Mouse (Mus musculus) liver (tissue): ENCODE measurements at regions not wholly inside any gene's neighbourhood (a gene's known extent, or its start where the extent isn't known, plus 50 kb on each side); places are given as distances from the start of the nearest gene placed in this dataset.

Experiments used
- DNase-seq: peaks from one replicate; pipeline ENCODE4 v3.0.0-alpha.2; 2020; ENCODE audit warnings: mixed read lengths

DNA sequence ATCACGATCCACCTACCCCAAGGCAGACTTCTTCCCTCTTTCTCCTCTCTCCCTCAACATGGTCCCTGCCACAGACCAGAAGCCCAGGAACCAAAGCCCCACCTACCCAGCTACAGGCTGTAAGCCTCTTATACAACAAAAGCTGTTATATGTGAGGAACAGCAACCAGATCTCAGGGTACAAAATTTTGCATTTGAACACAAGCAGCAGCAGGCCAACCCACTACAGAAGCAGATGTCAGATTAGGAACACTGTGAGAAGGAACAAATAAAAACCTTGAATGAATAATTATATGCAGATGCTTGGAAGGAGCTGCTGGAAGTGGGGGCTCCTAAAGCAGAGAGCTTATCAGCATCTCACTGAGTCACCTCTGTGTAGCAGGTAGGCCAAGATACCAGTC, 444.8 kb downstream of the Tox3 start:
- no peak for DNase-seq

DNA sequence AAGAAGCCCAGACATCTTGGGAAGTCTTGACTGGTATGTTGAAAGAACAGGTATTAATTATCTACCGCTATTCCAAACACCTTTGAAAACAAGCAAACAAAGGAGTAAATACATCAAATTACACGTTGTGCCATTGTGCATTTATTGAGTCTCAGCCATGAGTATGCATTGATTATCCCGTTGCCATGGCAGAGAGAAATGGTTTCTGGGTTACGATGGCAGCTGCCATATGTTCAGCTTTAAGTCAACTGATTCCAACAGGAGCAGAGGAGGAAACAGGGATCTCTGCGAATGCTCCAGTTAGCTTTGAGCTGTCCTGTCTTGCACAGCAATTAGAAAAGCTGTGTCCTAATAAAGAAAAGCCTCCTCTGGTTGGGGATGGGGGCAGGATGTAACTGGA, 475.4 kb downstream of the Tox3 start:
- DNase-seq = no peak

DNA sequence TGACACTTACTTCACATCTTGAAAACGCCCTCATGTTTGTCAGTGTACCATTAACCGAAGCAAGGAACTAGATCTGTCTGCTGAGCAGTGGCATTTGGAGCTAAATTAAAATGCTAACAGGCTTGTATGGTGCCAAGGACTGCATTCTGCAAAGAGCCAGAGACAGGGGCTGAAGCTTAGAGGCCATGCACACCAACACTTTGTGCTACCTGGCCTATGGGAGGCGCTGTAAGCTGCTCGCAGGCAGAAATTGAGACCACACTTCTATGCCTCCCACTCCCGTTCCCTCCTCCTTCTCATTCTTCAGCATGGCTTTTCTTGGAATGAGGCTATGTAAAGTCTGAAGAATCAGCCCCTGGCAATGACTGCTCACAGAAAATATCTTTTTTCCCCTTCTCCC, 476.2 kb downstream of the Tox3 start:
- DNase-seq = no peak

DNA sequence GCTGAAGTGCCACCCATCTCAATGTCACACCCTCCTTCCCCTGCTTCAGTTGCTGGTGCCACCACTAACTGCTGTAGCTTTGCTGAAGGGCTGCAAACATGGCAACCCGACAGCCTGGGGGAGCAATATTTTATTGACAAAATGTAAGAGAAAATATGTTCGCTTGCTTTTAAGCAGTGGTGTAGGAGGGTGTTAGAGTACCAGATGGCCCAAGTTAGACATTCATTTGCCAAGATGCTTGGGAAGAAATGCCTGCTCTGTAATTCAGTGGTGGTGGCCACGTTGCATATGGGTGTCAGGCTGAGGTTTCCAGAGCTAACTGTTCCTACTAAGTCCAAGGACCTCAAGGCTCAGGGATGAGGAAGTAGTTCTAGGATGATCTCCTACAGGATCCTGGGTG, 488.3 kb downstream of the Tox3 start:
- no peak for DNase-seq

DNA sequence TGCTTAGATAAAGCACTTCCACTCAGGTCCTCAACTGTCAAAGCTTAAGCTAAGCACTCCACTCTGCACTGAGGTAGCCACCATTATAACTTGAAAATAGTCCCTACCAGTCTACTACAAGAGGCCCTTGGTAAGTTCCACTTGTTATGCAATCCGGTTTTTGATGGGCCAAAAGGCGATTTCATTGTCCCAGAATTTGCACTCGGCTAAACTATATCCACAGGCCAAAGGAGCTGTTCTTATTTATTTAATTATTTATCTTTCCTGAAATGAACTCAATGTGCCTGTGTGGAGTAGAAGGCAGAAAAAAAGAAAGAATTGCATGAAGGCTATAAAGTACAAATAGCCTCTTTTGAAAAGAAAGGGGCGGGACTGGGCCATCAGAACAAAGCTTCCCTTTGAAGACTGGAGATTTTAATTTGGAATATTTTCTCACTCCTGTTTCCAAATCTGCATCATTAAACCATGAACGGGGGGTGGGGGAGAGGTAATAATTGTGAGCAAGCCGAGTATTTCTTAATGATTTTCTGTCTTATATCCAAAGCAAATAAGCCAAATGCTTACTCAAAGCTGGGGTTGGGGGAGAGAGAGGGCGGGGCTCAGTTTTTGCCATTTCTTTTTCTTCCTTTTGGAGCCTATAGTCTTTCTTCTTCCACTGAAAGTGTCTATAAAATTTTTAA, 489.3 kb downstream of the Tox3 start:
- DNase-seq = no peak

DNA sequence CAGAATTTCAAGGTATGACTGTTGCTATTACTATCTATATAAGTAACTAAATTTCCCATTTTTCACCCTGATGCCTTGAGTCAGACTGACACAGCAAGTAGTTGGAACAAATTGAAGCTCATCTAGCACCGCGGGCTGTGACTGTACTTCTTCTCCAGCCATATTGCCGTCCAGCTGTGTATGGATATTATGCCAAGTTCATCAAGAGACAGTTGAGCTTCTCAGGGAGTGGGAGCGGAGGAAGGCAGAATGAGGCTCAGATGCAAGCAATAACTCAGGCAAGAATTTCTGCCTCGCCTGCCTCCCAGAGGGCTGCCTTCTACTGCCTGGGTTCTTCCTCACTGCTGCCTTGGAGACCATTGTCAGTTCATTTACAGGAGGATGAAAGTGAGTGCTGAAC, 492.6 kb downstream of the Tox3 start:
- DNase-seq = no peak

DNA sequence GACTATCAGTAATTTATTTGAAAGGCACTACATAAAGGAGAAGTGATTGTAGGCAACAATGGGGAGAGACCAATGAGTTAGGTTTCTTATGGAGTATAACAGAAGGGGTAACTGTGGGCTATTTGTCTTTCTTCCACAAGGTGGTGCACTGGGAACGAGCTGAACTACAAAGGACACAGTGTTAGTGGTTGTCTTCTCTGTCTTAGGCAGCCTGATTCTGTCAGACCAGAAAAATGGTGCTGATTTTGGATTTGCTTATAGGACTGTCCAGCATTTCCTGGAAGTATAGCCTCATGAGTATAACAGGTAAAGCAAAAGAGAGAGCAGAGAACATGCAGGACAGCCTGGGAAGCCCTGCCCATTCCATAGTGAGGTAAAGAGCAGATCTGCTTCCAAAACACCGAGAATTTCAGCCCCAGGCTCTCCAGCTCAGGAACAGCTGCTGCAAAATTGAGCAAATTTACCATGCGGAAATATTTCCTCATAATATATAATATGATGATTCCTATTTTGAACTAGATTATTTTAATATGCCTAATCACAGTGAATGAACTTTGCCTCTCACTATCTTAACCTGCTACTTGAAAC, 497.8 kb downstream of the Tox3 start:
- DNase-seq = peak; percentile 4

DNA sequence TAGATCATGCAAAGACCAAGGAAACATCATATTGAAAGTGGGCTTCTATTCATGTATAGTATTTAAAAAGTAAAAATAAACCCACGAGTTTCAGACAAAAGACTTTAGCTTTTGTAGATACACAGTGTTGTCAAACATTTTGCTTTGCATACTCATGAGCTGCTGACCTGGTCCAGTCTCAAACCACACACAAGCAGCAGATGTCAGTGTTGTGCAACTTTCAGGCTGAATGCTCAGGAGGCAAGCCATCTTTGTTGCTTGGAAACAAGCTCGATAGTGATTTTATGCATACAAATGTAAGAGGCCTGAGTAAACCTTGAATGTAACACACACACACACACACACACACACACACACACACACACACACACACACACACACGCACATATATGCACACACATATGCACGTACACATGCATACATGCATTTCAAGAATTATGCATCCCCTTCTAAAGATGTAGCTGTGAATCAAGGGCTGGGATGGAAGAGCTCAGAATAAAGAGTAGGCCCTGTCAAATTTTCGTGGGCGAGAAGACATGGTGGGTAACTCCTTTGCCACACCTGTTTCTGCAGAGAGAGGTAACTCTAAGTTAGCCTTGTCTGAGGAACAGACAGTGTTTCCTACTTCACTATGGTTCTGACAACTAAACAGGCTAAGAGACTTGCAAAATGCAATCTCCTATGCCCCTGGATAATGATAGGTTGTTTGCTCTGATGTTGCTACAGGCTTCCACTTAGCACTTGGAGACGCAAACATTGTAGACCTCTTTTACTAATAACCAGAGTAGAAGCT, 498.5 kb downstream of the Tox3 start:
- DNase-seq = peak; percentile 3

DNA sequence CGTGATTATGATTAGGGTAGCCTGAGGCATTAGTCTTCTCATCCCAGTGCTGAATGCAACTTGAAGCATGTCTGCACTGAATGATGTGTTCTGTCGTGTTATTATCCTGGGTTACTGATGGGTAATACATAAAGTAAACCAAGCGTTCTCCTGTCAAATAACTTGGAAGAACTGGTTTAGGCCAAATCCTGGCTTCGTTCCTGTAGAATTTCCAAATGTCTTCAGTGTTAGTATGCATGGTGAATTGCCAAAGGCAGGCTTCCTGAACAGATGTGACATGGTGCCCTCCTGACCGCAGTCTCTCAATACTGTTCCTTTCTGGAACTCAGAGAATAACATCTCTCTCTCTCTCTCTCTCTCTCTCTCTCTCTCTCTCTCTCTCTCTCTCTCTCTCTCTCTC, 509.6 kb downstream of the Tox3 start:
- no peak for DNase-seq

DNA sequence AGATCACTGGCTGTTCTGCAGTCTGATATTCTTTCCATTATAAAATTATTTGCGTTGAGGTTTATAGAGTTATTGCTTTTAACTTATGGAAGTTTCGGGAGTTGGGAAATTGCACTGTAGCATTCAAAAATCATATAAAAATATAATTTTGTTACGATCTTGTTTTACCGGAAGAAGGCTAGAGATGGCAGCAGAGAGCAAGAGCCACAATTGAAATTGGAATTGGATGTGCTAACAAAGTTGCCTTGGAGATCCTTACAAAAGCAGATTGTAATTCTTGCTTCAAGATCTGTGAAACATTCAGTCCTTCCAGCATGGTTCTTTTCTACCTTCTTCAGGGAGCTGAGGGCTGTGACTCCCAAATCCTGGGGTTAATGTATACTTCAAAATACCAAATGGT, 514.4 kb downstream of the Tox3 start:
- DNase-seq = no peak

DNA sequence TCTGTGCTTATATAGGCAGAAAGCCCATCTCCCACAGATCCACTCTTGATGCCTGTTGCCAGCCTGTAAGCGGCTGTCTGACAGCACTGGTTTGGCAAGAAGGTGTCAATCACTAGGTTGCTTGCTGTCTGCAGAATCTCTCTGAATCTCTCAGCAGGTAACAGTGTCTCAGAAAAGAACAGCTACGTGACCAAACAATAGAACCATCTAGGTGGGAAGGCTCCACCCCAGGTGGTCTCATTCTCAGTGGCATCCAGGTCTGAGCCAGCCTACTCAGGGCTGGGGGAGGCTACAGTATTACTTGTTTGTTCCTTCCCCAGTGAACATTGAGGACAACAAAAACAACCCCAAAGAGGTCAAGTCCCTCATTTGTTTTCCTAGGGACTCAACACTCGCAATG, 523.6 kb downstream of the Tox3 start:
- no peak for DNase-seq

DNA sequence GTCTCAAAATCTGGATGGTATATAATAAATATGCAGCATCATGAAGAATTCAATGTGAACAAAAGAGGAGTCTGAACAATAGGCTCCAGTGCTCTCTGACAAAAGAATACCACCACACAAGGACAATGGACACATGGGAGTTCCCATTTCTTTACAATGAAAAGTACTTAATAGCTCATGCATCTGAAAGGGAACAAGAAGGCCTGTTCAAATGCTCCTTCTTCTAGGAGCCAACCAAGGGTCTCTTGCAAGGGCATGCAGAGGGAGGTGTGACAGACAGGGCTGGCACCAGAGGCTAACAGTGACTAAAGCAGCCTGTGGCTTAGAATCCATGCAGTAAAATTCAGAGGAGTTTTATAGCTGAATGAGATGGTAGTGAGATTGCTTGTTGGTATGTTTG, 524.5 kb downstream of the Tox3 start:
- no peak for DNase-seq

DNA sequence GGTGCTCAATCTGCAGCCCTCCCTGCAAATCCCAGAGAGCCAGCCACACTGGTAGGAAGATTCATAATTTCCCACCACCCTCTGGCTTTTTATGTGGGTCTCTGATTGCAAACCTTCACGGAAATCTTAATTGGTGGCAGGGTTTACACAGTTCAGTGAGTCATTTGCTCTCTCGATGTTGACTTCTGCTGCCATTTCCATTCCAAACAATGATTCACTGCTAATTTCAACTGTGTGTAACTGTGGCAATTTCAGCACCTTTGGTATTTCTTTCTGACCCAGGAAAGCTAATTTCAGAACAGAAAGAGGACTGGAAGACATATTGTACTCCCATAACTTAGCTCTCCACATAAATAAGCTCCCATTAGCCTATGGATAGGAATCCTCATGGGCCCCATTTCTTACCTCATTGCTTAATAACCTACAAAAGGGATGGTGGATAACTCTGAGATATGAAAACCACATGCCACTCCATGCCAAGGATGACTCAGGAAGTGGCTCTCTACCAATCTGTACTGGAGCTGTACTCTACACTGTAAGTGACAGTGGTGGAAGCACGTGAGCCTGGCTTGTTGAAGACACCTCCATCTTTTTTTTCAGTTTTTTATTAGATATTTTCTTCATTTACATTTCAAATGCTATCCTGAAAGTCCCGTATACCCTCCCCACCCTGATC, 536.0 kb downstream of the Tox3 start:
- no peak for DNase-seq

DNA sequence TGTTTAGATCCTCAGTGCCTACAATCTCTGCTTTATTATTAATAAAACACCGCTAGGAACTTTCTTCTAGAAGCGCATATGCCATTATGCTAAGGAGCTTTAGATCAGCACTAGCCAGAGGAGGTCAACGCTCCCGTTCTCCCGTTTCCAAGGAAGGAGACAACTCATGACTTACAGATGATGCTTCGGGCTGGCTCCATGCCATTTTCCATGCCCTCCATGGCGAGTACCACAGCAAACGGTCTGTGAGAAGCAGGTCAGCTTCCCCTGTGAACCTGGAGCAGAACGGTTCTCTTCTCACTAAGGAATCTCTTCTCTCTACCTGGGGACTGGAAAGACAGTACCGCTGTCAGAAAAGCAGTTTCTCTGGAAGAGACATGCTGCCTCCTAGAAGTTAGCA, 559.8 kb downstream of the Tox3 start:
- no peak for DNase-seq

DNA sequence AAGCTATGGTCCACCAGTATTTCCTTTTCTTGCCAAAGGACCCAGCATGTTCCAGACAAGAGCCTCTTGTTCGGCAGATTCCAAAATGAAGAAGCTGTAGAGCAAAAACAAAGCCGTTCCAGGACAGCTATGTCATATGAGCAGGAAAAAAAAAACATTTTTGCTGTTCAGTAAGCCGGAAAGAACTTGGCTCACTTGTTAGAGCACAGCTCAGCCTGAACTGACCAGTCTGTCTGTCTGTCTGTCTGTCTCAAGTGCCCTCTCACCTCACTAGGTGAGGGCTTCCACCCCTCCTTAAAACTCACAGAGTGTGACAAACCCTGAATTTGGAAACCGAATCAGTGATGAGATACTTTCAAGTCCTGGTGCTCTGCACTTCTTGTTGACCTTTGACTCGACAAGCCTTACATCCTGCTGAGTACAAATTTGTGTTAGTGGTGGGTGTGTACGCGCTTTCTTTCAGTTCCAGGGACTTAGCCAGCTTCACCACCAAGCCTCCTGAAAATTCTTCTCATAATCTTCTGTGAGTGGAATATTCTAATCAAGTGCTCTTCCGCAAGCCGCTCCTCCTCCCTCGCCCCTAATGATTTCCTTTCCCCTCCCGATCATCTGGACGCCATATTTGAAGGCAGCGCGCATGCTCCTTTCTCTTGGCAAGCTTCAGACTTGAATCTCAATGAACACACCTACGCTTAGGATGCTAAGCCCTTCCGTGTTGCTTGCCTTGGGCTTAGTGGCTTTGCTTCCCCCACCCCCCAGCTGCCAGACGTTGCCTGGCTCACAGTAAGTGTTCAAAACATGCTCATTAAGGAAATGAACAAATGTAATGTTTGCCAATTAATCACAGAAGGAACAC, 560.9 kb downstream of the Tox3 start:
- DNase-seq = no peak

DNA sequence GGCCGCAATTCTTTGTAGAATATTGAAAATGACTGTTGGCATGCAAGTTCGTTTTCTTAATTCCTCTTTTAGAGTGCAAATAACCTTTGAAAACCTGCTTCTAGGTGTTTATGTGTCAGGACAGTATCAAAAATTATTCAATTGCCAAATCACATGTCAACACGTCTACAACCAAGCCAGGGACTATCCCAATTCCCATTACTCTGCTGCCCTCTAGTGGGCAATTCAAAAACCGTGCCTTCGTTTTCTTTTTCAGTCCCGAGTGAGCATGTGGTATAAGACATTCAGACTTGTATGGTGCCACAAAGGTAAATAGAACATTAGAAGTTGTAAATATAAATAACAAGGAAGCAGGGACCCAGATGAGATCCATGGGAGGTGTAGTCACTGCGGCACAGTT, 563.1 kb downstream of the Tox3 start:
- DNase-seq = peak; percentile 35

DNA sequence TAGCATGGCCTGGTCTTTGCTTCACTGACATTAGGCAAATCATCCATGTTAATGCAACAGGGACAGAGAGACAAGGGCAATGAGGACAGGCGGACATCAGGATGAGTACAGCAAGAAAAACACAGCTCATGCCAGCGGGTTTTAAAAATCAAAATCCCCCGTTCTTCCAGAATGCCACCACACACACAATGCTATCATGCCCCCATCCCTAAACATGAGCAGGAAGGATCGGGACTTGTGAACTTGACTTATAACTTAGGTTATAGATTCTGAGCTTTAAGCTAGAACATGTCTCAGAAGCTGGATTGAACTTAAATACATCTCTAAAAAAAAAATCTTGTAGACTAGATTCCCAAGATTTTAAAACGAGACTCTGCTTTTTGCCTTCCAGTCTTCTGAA, 564.8 kb downstream of the Tox3 start:
- DNase-seq = no peak

DNA sequence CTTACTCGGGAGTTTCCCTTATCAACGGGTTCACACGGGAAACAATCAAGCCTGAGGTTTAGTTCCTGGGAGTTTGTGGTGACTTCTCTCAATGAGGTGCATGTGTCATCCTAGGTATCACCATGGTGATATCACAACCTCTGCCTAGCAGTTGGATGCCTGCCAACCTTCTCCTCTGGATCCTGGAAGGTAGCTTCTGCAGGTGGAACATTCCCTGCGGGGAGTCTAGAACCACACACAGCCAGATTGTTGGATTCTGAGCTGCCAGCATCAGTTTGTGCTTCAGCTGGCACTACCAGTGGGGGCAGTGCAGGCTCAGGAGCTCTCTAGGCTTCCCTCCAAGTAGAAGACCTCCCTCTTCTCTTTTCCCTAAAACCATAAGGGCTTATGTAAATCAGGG, 581.8 kb downstream of the Tox3 start:
- no peak for DNase-seq

DNA sequence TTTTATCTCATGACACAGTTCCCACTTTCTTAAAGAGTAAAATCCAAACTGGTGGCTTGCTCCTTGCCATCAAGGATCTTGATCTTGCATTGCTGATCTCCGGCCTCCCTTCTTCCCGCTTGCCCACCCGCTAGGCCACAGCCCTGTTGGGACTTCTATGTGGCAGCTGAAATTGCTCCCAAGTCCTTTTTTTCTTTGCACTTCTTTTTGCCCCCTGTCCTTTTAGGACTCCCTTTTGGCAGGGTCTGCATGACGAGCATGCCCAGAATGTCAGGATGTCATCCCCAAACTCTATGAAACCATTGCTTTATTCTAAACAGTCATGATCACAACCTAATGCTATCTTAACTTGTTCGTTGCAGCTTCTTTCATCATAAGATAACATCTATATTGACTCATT, 588.6 kb downstream of the Tox3 start:
- DNase-seq = no peak

DNA sequence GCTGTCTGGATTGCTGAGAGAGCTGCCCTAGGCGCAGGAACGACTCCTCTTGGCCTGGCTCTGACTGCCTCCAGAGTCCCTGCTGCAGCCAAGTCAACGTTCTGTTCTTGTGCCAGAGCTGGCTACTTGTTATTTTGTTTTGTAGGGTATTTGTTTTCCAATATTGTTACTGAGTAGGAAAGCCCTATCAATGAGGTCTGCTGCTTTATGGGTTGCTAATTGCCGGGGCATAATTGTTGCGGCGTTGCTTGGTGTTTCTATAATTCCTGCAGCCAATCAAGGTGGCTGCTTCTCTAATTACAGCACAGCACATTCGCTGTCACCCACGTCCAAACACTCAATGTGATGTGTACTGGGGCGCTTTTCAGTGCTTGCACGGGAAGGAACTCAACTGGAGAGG, 589.4 kb downstream of the Tox3 start:
- DNase-seq = no peak

DNA sequence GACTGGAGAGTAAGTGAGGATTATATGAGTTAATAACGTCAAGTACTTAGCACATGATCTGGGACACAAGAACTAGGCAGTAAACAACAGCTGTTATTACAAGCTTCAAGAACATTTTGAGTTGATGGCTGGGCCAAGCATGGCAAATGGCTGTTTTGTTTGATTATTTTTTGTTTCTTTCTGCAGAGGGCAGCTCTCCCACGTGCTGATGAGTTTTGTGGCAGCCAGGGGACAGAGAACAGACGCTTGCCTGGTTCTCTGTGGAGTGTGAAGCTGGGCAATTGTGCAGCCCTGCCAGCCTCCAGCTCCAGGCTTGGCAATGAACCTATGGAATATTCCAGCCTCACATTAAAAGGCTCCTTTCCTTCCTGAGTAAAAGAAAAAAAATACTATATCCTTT, 592.2 kb downstream of the Tox3 start:
- DNase-seq = no peak

DNA sequence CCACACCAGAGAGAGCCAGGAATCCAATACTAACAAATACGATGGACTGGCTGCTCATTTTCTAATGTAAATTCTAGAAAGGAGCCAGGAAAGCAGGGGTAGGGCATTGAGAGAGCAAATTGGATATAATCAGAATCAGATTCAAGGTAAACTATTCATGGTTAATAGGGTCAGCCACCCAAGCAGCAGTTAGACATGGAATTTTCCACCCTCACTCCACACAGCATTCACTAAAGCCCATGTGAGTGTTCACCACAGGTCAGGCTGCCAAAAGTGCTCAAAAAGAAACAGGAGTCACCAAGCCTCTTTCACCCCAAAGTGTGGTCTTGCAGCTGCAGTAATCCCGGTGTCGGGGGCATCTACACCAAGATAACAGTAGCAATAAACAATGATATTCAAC, 596.9 kb downstream of the Tox3 start:
- no peak for DNase-seq

DNA sequence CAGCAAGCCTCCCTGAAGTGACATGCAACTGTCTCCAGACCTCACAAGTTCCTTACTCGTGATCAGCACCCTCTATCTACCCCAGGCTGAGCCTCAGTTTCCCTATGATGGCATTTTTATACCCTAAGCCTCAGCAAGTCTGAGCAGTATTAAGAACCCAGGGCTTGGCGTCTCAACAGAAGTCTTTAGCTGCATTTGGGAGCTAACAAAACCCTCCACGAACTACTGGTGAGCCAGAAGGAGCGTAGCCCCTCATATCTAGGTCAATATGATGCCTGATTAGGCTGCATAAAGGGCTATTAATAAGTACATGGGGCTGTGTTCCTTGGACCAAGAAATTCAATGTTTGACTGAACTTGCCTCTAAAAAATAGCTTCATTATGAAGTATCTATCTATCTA, 600.4 kb downstream of the Tox3 start:
- DNase-seq = no peak
